Mouse (Mus musculus) testis, adult 2 months (tissue): ENCODE measurements around the gene Ncf4.

Experiments
- CTCF ChIP-seq: fragments of 200-500 bp; IDR thresholded peaks from 2 replicates; pipeline ENCODE4 v1.5.1; 2012; ENCODE audit warnings: low read depth, mild to moderate bottlenecking, inconsistent platforms, low read length, moderate library complexity; ENCODE audit not compliant: control insufficient read depth, insufficient read depth, insufficient replicate concordance
- POLR2A ChIP-seq: fragments of 200-500 bp; IDR thresholded peaks from 2 replicates; pipeline ENCODE4 v1.6.1; 2012; ENCODE audit warnings: low read depth, mild to moderate bottlenecking, inconsistent platforms, low read length, moderate library complexity; ENCODE audit not compliant: control insufficient read depth

DNA sequence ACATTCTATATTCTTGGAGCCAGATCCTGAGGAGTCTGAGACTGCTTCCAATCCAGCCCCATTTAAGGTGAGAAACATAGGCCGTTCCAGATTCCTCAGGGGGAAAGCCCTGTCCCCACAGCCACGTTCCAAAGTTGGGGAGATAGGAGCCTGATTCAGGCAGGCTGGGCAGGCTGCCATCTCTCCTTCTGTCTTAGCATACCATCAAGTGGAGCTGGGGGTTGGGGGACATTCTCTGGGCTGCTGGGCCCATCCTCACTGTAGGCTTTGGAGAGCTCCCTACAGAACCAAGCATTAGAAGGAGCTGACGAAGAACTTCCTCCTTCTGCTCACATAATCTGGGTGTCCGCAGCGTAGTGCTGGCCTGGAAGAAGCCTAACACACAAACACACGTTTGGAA lies 827 bp upstream of the Ncf4 start:
- TF ChIP-seq CTCF: no peak
- no peak for TF ChIP-seq POLR2A
